Mouse (Mus musculus) lung, adult 10 weeks (tissue): ENCODE results near the gene Lrrc1. TPM values are rescaled to one million over a fixed set of nuclear protein-coding genes. Genes with fewer than 3 reads are reported as not detected.

Experiments
- polyA plus RNA-seq: library from polyadenylated mRNA; stranded (reverse); fragments of 350-450 nt; fragmentation: Illumina TruSeq; extraction: RNeasy Lipid Tissue Mini Kit (QIAGEN cat#74804); gene quantifications from one replicate; pipeline ENCODE4 v1.2.3, GENCODE M21; 2014; ENCODE audit warnings: low read depth, low replicate concordance; ENCODE audit not compliant: insufficient read depth

Gene Lrrc1
- 14.0 TPM for polyA plus RNA-seq

DNA sequence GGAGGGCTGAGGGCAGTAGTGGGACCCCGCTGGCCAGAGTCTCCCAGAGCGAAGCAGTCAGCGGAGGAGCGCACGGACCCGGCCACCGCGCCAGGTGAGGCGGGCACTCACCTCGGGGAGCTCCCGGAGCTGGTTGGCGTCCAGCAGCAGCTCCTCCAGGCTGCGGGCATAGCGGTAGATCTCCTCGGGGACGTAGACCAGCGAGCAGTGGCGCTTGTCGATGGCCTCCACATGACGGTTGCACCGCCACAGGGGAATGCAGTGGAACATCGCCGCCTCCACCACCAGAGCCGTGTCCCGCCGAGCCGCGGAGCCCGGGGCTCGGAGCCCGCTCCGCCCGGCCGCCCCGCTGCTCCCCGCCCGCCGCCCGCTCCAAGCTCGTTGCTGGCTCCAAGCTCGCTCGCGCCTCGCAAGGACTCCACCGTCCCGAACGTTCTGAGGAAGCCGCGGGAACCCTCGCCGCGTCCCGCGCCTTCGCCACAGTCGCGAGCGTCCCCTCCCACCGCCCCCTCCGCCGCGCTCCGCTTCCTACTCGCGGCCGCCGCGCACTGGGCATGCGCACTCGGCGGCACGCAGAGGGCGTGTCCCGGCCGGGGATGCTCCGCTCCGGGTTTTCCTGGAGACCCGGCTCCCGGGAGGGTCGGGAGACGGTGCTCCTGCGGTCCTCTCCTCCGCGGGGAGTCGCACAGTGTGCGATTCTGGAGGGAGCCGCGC lies at the start of gene Lrrc1:
Lrrc1 (minus strand) TSS at position 517 of the 714 bp plus-strand sequence.

Other genes starting within 250 kb of the Lrrc1 start
- 2.7 TPM for gene Mlip, start 191.9 kb downstream of the Lrrc1 start, polyA plus RNA-seq
- 0.10 TPM for gene Klhl31, start 91.6 kb upstream of the Lrrc1 start, polyA plus RNA-seq
- 37.6 TPM for gene Gclc, start 209.7 kb upstream of the Lrrc1 start, polyA plus RNA-seq